Mouse (Mus musculus) brain, embryonic 14.5 days (tissue): ENCODE measurements around the gene Atxn7l3.
A peak's percentile ranks its signal among the peaks of the same experiment; 100 is the strongest.

Source experiments
- CTCF ChIP-seq: fragments of 200-500 bp; IDR thresholded peaks from 2 replicates; pipeline ENCODE4 v1.5.1; 2012; ENCODE audit warnings: inconsistent platforms, mild to moderate bottlenecking, moderate library complexity, borderline replicate concordance; ENCODE audit not compliant: insufficient read depth, insufficient read length; ENCODE audit errors: extremely low read depth
- POLR2A ChIP-seq: fragments of 200-500 bp; IDR thresholded peaks from 2 replicates; pipeline ENCODE4 v1.6.1; 2012; ENCODE audit warnings: mild to moderate bottlenecking, inconsistent platforms, borderline replicate concordance; ENCODE audit not compliant: poor library complexity, insufficient read depth, insufficient read length, severe bottlenecking; ENCODE audit errors: extremely low read depth

GRCm38 (mm10) chr11:102295598-102296471, 596 bp downstream of the Atxn7l3 start:
- peak; percentile 15; the same call in 1 of the 2 replicates for TF ChIP-seq POLR2A
- no peak for TF ChIP-seq CTCF
